Mouse (Mus musculus) heart, embryonic 10.5 days (tissue): ENCODE data around the gene Dlgap1. TPM values are rescaled to one million over a fixed set of nuclear protein-coding genes. Genes with fewer than 3 reads are reported as not detected.
A peak's percentile ranks its signal among the peaks of the same experiment; 100 is the strongest.
"Not testable (repeated sequence)": the region's sequence is repeated elsewhere in the genome, so short reads cannot be mapped to it uniquely, and the experiment has no call there.

Experiments
- DNase-seq: peaks from one replicate; pipeline ENCODE4 v3.0.0-alpha.2; 2017; ENCODE audit warnings: low spot score
- H3K27ac ChIP-seq: fragments of 300-500 bp; sonication (generic); 2 replicates; pipeline ENCODE4 v1.5.1; 2016; ENCODE audit warnings: mild to moderate bottlenecking
- H3K27me3 ChIP-seq: fragments of 300-500 bp; sonication (generic); 2 replicates; pipeline ENCODE4 v1.6.1; 2016; ENCODE audit warnings: mild to moderate bottlenecking; ENCODE audit not compliant: poor library complexity, insufficient read depth, severe bottlenecking
- H3K36me3 ChIP-seq: fragments of 300-500 bp; sonication (generic); 2 replicates; pipeline ENCODE4 v1.6.1; 2016; ENCODE audit warnings: mild to moderate bottlenecking, moderate library complexity
- H3K4me1 ChIP-seq: fragments of 300-500 bp; sonication (generic); 2 replicates; pipeline ENCODE4 v1.6.1; 2016; ENCODE audit warnings: mild to moderate bottlenecking
- H3K4me3 ChIP-seq: fragments of 300-500 bp; sonication (generic); 2 replicates; pipeline ENCODE4 v1.5.1; 2016; ENCODE audit warnings: mild to moderate bottlenecking, moderate library complexity
- H3K9me3 ChIP-seq: fragments of 300-500 bp; sonication (generic); 2 replicates; pipeline ENCODE4 v1.6.1; 2016; ENCODE audit warnings: mild to moderate bottlenecking, moderate library complexity
- WGBS: fragments of 180-500 bp; shearing (Covaris S2); methylation state at CpG from one replicate; pipeline ENCODE4 v1.1.7; 2016; 5-methylcytosine and 5-hydroxymethylcytosine counted together
- polyA plus RNA-seq: library from polyadenylated mRNA; unstranded; fragments of >200 nt; fragmentation: Nextera tagmentation; extraction: Ambion mirVana; gene quantifications from 2 replicates; pipeline ENCODE4 v1.2.1, GENCODE M21; 2016

The Dlgap1 gene
- polyA plus RNA-seq, 1 experiment from 2014 or later, result 0.51 TPM

GRCm38 (mm10) chr17:70815001-70815400 lies 846.1 kb downstream of the Dlgap1 start:
- Histone ChIP-seq H3K27ac (no peak overlapping the region), H3K4me3 (no peak overlapping the region), H3K27me3 (peaks cover 36% of the 10 kb centered on the region), H3K4me1 (no peaks in the 10 kb centered on the region), H3K9me3 (no peaks in the 10 kb centered on the region), H3K36me3 (no peaks in the 10 kb centered on the region)
- peak; percentile 53 for DNase-seq
- 78% methylated on average over 8 of the region's 8 CpGs for WGBS

GRCm38 (mm10) chr17:70817862-70818451 lies 849.1 kb downstream of the Dlgap1 start:
- Histone ChIP-seq H3K36me3 (no peaks in the 10 kb centered on the region), H3K27me3 (peaks cover 39% of the 10 kb centered on the region), H3K9me3 (no peaks in the 10 kb centered on the region), H3K4me3 (peak overlapping the region; percentile 61), H3K4me1 (no peaks in the 10 kb centered on the region), H3K27ac (peak overlapping the region; percentile 65)
- DNase-seq, result no peak
- WGBS, result 2% methylated on average over 50 of the region's 51 CpGs

- Histone ChIP-seq H3K27me3 (peaks cover 17% of the 10 kb centered on the region), H3K27ac (no peak overlapping the region), H3K9me3 (no peaks in the 10 kb centered on the region), H3K4me1 (no peaks in the 10 kb centered on the region), H3K4me3 (no peak overlapping the region), H3K36me3 (no peaks in the 10 kb centered on the region)
- WGBS, result 75% methylated on average over 8 of the region's 8 CpGs
- peak; percentile 11 for DNase-seq
These were observed 854.2 kb downstream of the Dlgap1 start for GRCm38 (mm10) chr17:70823083-70823482.

- H3K27me3 ChIP-seq, result 0 out of 2 replicates have a peak, but pooled peaks cover 3% of the 10 kb centered on the region
- WGBS, result 79% methylated on average over 12 of the region's 12 CpGs
- H3K4me1 ChIP-seq, result no peaks in the 10 kb centered on the region
- H3K36me3 ChIP-seq, result no peaks in the 10 kb centered on the region
- no peak overlapping the region for H3K27ac ChIP-seq
- DNase-seq, result peak; percentile 61
- no peak overlapping the region for H3K4me3 ChIP-seq
- H3K9me3 ChIP-seq, result no peaks in the 10 kb centered on the region
These were observed 857.4 kb downstream of the Dlgap1 start for GRCm38 (mm10) chr17:70826227-70826626.

- H3K4me1 ChIP-seq, H3K4me3 ChIP-seq, H3K36me3 ChIP-seq, H3K27me3 ChIP-seq, H3K27ac ChIP-seq, H3K9me3 ChIP-seq: not testable (repeated sequence)
- 87% methylated on average over 11 of the region's 11 CpGs for WGBS
- peak; percentile 54 for DNase-seq
These were observed 858.7 kb downstream of the Dlgap1 start for GRCm38 (mm10) chr17:70827463-70828179.

GRCm38 (mm10) chr17:70828180-70828528 lies 859.3 kb downstream of the Dlgap1 start:
- no peaks in the 10 kb centered on the region for H3K36me3 ChIP-seq
- H3K27me3 ChIP-seq, result peaks cover 5% of the 10 kb centered on the region; the same call in 1 of the 2 replicates
- 78% methylated on average over 4 of the region's 4 CpGs for WGBS
- no peaks in the 10 kb centered on the region for H3K4me1 ChIP-seq
- H3K27ac ChIP-seq, result no peak overlapping the region
- no peak overlapping the region for H3K4me3 ChIP-seq
- DNase-seq, result peak; percentile 1
- no peaks in the 10 kb centered on the region for H3K9me3 ChIP-seq

GRCm38 (mm10) chr17:70828569-70828968 lies 859.7 kb downstream of the Dlgap1 start:
- H3K4me1 ChIP-seq, result no peaks in the 10 kb centered on the region

GRCm38 (mm10) chr17:70829217-70829616 lies 860.3 kb downstream of the Dlgap1 start:
- Histone ChIP-seq H3K4me1 (0 out of 2 replicates have a peak, but pooled peaks cover under 1% of the 10 kb centered on the region), H3K36me3 (no peaks in the 10 kb centered on the region), H3K9me3 (no peaks in the 10 kb centered on the region), H3K4me3 (no peak overlapping the region), H3K27ac (no peak overlapping the region), H3K27me3 (peaks cover 11% of the 10 kb centered on the region; the same call in 1 of the 2 replicates)
- peak; percentile 52 for DNase-seq
- 76% methylated on average over 6 of the region's 6 CpGs for WGBS

More at GRCm38 (mm10) chr17:70828569-70828968, 859.7 kb downstream of the Dlgap1 start:
- 81% methylated on average over 2 of the region's 2 CpGs for WGBS
- H3K4me3 ChIP-seq, result no peak overlapping the region
- DNase-seq, result peak; percentile 48
- H3K27me3 ChIP-seq, result peaks cover 9% of the 10 kb centered on the region; the same call in 1 of the 2 replicates
- H3K36me3 ChIP-seq, result no peaks in the 10 kb centered on the region
- H3K27ac ChIP-seq, result no peak overlapping the region
- no peaks in the 10 kb centered on the region for H3K9me3 ChIP-seq

- peaks cover 6% of the 10 kb centered on the region; the same call in 1 of the 2 replicates for H3K4me1 ChIP-seq
- H3K4me3 ChIP-seq, result no peak overlapping the region
- H3K27me3 ChIP-seq, result peaks cover 11% of the 10 kb centered on the region; the same call in 1 of the 2 replicates
- no peaks in the 10 kb centered on the region for H3K36me3 ChIP-seq
- no peaks in the 10 kb centered on the region for H3K9me3 ChIP-seq
- 86% methylated on average over 23 of the region's 23 CpGs for WGBS
- peak; percentile 62 for DNase-seq
- H3K27ac ChIP-seq, result no peak overlapping the region
These were observed 861.3 kb downstream of the Dlgap1 start for GRCm38 (mm10) chr17:70829943-70830715.

GRCm38 (mm10) chr17:70831591-70831990 lies 862.7 kb downstream of the Dlgap1 start:
- peak; percentile 31 for DNase-seq
- Histone ChIP-seq H3K27ac (no peak overlapping the region), H3K9me3 (no peaks in the 10 kb centered on the region), H3K4me1 (peaks cover 6% of the 10 kb centered on the region; the same call in 1 of the 2 replicates), H3K4me3 (no peak overlapping the region), H3K27me3 (peaks cover 18% of the 10 kb centered on the region; the same call in 1 of the 2 replicates), H3K36me3 (no peaks in the 10 kb centered on the region)
- 70% methylated on average over 4 of the region's 4 CpGs for WGBS

GRCm38 (mm10) chr17:70832544-70832943 lies 863.7 kb downstream of the Dlgap1 start:
- H3K4me1 ChIP-seq, result peaks cover 6% of the 10 kb centered on the region; the same call in 1 of the 2 replicates
- 81% methylated on average over 9 of the region's 9 CpGs for WGBS
- no peak for DNase-seq
- no peaks in the 10 kb centered on the region for H3K36me3 ChIP-seq
- no peaks in the 10 kb centered on the region for H3K9me3 ChIP-seq
- H3K4me3 ChIP-seq, result no peak overlapping the region
- no peak overlapping the region for H3K27ac ChIP-seq
- peaks cover 21% of the 10 kb centered on the region; the same call in 1 of the 2 replicates for H3K27me3 ChIP-seq

GRCm38 (mm10) chr17:70834430-70834965 lies 865.6 kb downstream of the Dlgap1 start:
- WGBS, result 1% methylated on average over 29 of the region's 29 CpGs
- peak overlapping the region; percentile 48; the same call in 1 of the 2 replicates for H3K27ac ChIP-seq

More at GRCm38 (mm10) chr17:70834430-70834965, 865.6 kb downstream of the Dlgap1 start:
- Histone ChIP-seq H3K9me3 (no peaks in the 10 kb centered on the region), H3K36me3 (0 out of 2 replicates have a peak, but pooled peaks cover 3% of the 10 kb centered on the region), H3K4me3 (peak overlapping the region; percentile 62), H3K27me3 (peaks cover 21% of the 10 kb centered on the region; the same call in 1 of the 2 replicates), H3K4me1 (peaks cover 6% of the 10 kb centered on the region; the same call in 1 of the 2 replicates)
- DNase-seq, result peak; percentile 66
